Mouse (Mus musculus) liver, postnatal 0 days (tissue): ENCODE results near the gene Rbfox2.

ENCODE experiments used
- CTCF ChIP-seq: sonication (generic); IDR thresholded peaks from 2 replicates; pipeline ENCODE4 v1.5.1; 2016; ENCODE audit warnings: antibody characterized with exemption, low read depth
- EP300 ChIP-seq: IDR thresholded peaks from 2 replicates; pipeline ENCODE4 v1.6.1; 2016; ENCODE audit warnings: antibody characterized with exemption, low read depth, mild to moderate bottlenecking

- TF ChIP-seq CTCF = no peak
- no peak for TF ChIP-seq EP300
Observed at GRCm38 (mm10) chr15:77161382-77161781, 145.4 kb downstream of the Rbfox2 start.
